Mouse (Mus musculus) limb, embryonic 11.5 days (tissue): ENCODE measurements around the gene Ildr1. TPM values are rescaled to one million over a fixed set of nuclear protein-coding genes. Genes with fewer than 3 reads are reported as not detected.

Experiments used
- ATAC-seq: fragments of 200-750 bp; cut with Nextera tagmentation; 2 replicates; pipeline ENCODE4 v1.8.0; 2017; ENCODE audit warnings: low read depth; ENCODE audit not compliant: insufficient number of reproducible peaks, low FRiP score, low TSS enrichment
- DNase-seq: peaks from one replicate; pipeline ENCODE4 v3.0.0-alpha.2; 2015; ENCODE audit warnings: low spot score
- H3K27ac ChIP-seq: fragments of 300-500 bp; sonication (generic); replicated peaks from 2 replicates; pipeline ENCODE4 v1.5.1; 2014; ENCODE audit warnings: low read depth, mild to moderate bottlenecking, low read length
- H3K27me3 ChIP-seq: fragments of 300-500 bp; sonication (generic); 2 replicates; pipeline ENCODE4 v1.6.1; 2014; ENCODE audit warnings: mild to moderate bottlenecking, low read length, mixed read lengths; ENCODE audit not compliant: control insufficient read depth, insufficient read depth
- H3K36me3 ChIP-seq: fragments of 300-500 bp; sonication (generic); 2 replicates; pipeline ENCODE4 v1.6.1; 2014; ENCODE audit warnings: mild to moderate bottlenecking, low read length, moderate library complexity, mixed read lengths; ENCODE audit not compliant: control insufficient read depth, insufficient read depth
- H3K4me1 ChIP-seq: fragments of 300-500 bp; sonication (generic); 2 replicates; pipeline ENCODE4 v1.6.1; 2014; ENCODE audit warnings: low read length, mixed read lengths; ENCODE audit not compliant: control insufficient read depth, insufficient read depth
- H3K4me2 ChIP-seq: fragments of 300-500 bp; sonication (generic); 2 replicates; pipeline ENCODE4 v1.6.1; 2014; ENCODE audit warnings: low read depth, mild to moderate bottlenecking, moderate library complexity; ENCODE audit not compliant: severe bottlenecking
- H3K4me3 ChIP-seq: fragments of 300-500 bp; sonication (generic); 2 replicates; pipeline ENCODE4 v1.5.1; 2014; ENCODE audit warnings: low read depth, low read length
- H3K9ac ChIP-seq: fragments of 300-500 bp; sonication (generic); 2 replicates; pipeline ENCODE4 v1.6.1; 2014; ENCODE audit warnings: mild to moderate bottlenecking, low read length
- H3K9me3 ChIP-seq: fragments of 300-500 bp; sonication (generic); 2 replicates; pipeline ENCODE4 v1.6.1; 2016; ENCODE audit warnings: low read length; ENCODE audit not compliant: control insufficient read depth
- WGBS: fragments of 180-500 bp; shearing (Covaris S2); extraction: QIAGEN DNeasy Blood & Tissue Kit; methylation state at CpG from one replicate; pipeline ENCODE4 v1.1.7; 2014; 5-methylcytosine and 5-hydroxymethylcytosine counted together
- polyA plus RNA-seq: library from polyadenylated mRNA; unstranded; fragments of >200 nt; fragmentation: Nextera tagmentation; extraction: Ambion mirVana; gene quantifications from 2 replicates; pipeline ENCODE4 v1.2.1, GENCODE M21; 2014

Gene Ildr1
- polyA plus RNA-seq, 1 experiment from 2014 or later, result 0.47 TPM

GRCm38 (mm10) chr16:36681829-36682228 lies 11.9 kb upstream of the Ildr1 start:
- Histone ChIP-seq H3K4me3 (no peak overlapping the region), H3K27ac (no peak overlapping the region), H3K4me2 (no peak overlapping the region), H3K9ac (no peak overlapping the region), H3K4me1 (no peaks in the 10 kb centered on the region), H3K27me3 (no peaks in the 10 kb centered on the region), H3K9me3 (no peaks in the 10 kb centered on the region), H3K36me3 (no peaks in the 10 kb centered on the region)
- 91% methylated on average over 3 of the region's 3 CpGs for WGBS
- no peak for DNase-seq
- ATAC-seq, result no peak

DNA sequence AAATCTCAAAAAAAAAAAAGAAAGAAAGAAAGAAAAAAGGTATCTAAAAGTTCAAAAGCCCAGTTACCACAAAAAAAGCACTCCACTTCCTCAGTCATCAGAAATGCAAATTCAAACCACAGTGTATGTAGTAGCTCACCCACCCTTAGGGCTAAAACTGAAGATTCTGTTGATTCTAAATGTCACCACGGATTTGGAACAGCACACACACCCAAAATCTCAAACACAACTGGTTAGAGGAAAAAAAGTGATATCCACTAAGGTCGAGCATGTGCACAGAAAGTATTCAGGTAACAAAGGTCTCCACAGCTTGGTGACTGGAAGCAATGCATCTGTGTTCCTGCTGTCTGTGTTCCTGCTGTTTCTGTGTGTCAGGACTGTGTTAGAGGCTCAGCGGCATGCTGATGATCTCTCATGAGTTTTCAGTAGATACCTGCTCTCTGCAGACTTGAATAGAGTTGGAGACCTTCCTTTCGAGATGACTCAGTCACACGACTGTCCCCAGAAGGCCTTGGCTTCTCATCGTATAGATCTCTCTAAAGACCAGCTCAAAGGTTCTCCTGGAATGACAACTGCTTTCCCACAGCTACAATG lies 9.4 kb upstream of the Ildr1 start:
- DNase-seq (no peak), ATAC-seq (no peak)
- no peaks in the 10 kb centered on the region for H3K36me3 ChIP-seq
- WGBS, result 77% methylated on average over 6 of the region's 6 CpGs
- no peak overlapping the region for H3K27ac ChIP-seq
- no peak overlapping the region for H3K4me3 ChIP-seq
- no peak overlapping the region for H3K4me2 ChIP-seq
- H3K4me1 ChIP-seq, result no peaks in the 10 kb centered on the region
- H3K27me3 ChIP-seq, result no peaks in the 10 kb centered on the region
- H3K9me3 ChIP-seq, result no peaks in the 10 kb centered on the region
- no peak overlapping the region for H3K9ac ChIP-seq

GRCm38 (mm10) chr16:36688076-36688475 lies 5.7 kb upstream of the Ildr1 start:
- H3K9me3 ChIP-seq, result no peaks in the 10 kb centered on the region
- H3K4me3 ChIP-seq, result no peak overlapping the region
- no peaks in the 10 kb centered on the region for H3K27me3 ChIP-seq
- ATAC-seq (no peak), DNase-seq (no peak)
- WGBS, result 86% methylated on average over 2 of the region's 2 CpGs
- H3K4me2 ChIP-seq, result no peak overlapping the region
- no peaks in the 10 kb centered on the region for H3K36me3 ChIP-seq
- H3K27ac ChIP-seq, result no peak overlapping the region
- no peaks in the 10 kb centered on the region for H3K4me1 ChIP-seq
- no peak overlapping the region for H3K9ac ChIP-seq

DNA sequence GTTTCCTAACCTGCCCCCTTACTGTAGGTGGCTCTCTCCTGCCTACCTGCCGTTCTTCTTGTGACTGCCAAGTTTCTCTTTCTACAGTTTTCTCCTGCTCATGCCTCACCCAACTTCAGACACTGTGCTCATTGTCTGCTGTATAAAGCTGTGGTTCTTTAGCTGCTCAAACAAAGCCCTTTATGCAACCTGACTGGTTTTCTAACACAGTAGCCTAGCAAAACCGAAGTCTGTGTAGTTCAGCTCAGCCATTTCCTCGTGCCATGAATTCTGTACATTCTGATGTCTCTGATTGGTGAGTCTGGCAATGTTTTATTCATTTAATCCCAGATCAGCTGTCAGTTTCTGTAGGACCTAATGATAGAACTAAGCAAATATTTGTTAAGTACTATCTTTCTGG lies 2.3 kb upstream of the Ildr1 start:
- no peak for ATAC-seq
- 87% methylated on average over 3 of the region's 3 CpGs for WGBS
- Histone ChIP-seq H3K36me3 (no peaks in the 10 kb centered on the region), H3K4me2 (no peak overlapping the region), H3K27ac (no peak overlapping the region), H3K9ac (no peak overlapping the region), H3K4me1 (0 out of 2 replicates have a peak, but pooled peaks cover 3% of the 10 kb centered on the region), H3K27me3 (peaks cover 10% of the 10 kb centered on the region; the same call in 1 of the 2 replicates), H3K9me3 (no peaks in the 10 kb centered on the region), H3K4me3 (no peak overlapping the region)
- DNase-seq, result no peak

GRCm38 (mm10) chr16:36694798-36695290 lies 1.1 kb downstream of the Ildr1 start:
- Histone ChIP-seq H3K4me2 (no peak overlapping the region), H3K27ac (no peak overlapping the region), H3K9ac (no peak overlapping the region), H3K9me3 (no peaks in the 10 kb centered on the region), H3K27me3 (peaks cover 10% of the 10 kb centered on the region; the same call in 1 of the 2 replicates), H3K4me1 (0 out of 2 replicates have a peak, but pooled peaks cover 3% of the 10 kb centered on the region), H3K4me3 (no peak overlapping the region), H3K36me3 (no peaks in the 10 kb centered on the region)
- 64% methylated on average over 9 of the region's 9 CpGs for WGBS
- no peak for ATAC-seq
- DNase-seq, result no peak

DNA sequence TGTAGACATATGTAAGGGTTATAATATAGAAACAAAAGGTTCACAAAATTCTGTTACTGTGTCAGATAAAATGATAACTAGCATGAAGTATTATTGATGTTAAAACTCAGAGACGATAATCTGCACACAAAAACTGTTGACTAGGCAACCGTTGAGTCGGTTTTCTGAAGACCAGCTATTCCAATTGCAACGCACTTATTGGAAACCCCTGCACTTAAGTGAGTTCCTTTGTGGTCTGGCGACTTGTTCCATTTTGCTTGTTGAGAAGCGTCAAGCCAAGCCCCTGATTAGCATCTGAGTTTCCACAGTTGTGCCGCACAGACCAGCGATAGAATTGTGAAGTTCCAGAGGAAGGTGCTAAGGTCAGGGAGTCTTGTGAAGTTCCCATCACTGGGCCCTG lies 3.6 kb downstream of the Ildr1 start:
- H3K4me3 ChIP-seq, result no peak overlapping the region
- no peak overlapping the region for H3K4me2 ChIP-seq
- H3K4me1 ChIP-seq, result 0 out of 2 replicates have a peak, but pooled peaks cover 3% of the 10 kb centered on the region
- H3K27ac ChIP-seq, result no peak overlapping the region
- ATAC-seq (no peak), DNase-seq (no peak)
- 88% methylated on average over 8 of the region's 8 CpGs for WGBS
- H3K36me3 ChIP-seq, result no peaks in the 10 kb centered on the region
- no peaks in the 10 kb centered on the region for H3K9me3 ChIP-seq
- no peak overlapping the region for H3K9ac ChIP-seq
- H3K27me3 ChIP-seq, result peaks cover 10% of the 10 kb centered on the region; the same call in 1 of the 2 replicates

GRCm38 (mm10) chr16:36700484-36700883 lies 6.7 kb downstream of the Ildr1 start:
- no peaks in the 10 kb centered on the region for H3K4me1 ChIP-seq
- H3K27ac ChIP-seq, result no peak overlapping the region
- ATAC-seq, result no peak
- WGBS, result 87% methylated on average over 2 of the region's 2 CpGs
- no peak overlapping the region for H3K4me2 ChIP-seq
- no peaks in the 10 kb centered on the region for H3K36me3 ChIP-seq
- H3K4me3 ChIP-seq, result no peak overlapping the region
- no peak for DNase-seq
- no peak overlapping the region for H3K9ac ChIP-seq
- no peaks in the 10 kb centered on the region for H3K27me3 ChIP-seq
- no peaks in the 10 kb centered on the region for H3K9me3 ChIP-seq

GRCm38 (mm10) chr16:36707702-36708423 lies 14.1 kb downstream of the Ildr1 start:
- no peak for DNase-seq
- no peaks in the 10 kb centered on the region for H3K36me3 ChIP-seq
- WGBS, result 71% methylated on average over 6 of the region's 6 CpGs
- no peaks in the 10 kb centered on the region for H3K4me1 ChIP-seq
- H3K27me3 ChIP-seq, result no peaks in the 10 kb centered on the region
- no peaks in the 10 kb centered on the region for H3K9me3 ChIP-seq
- H3K9ac ChIP-seq, result no peak overlapping the region
- H3K27ac ChIP-seq, result no peak overlapping the region
- H3K4me2 ChIP-seq, result no peak overlapping the region
- H3K4me3 ChIP-seq, result no peak overlapping the region
- no peak for ATAC-seq
